Mouse (Mus musculus) liver, postnatal 0 days (tissue): Measurements from ENCODE around the gene Dock1.

Experiments
- CTCF ChIP-seq: sonication (generic); IDR thresholded peaks from 2 replicates; pipeline ENCODE4 v1.5.1; 2016; ENCODE audit warnings: antibody characterized with exemption, low read depth
- EP300 ChIP-seq: IDR thresholded peaks from 2 replicates; pipeline ENCODE4 v1.6.1; 2016; ENCODE audit warnings: antibody characterized with exemption, low read depth, mild to moderate bottlenecking

DNA sequence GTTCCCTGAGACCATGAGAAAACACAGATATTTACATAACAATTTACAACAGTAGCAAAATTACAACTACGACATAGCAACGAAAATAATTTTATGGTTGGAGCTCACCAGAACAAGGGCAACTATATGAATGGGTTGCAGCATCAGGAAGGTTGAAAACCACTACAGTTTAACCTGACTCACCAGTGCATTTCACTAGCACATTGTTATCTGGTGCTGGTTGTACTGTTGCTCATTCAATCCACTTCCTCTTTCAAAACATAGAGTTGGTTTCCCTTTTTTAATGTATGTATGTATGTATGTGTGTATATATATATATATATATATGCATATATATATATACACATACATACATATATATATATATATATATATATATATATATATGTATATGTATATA, 138.0 kb downstream of the Dock1 start:
- TF ChIP-seq CTCF, result no peak
- no peak for TF ChIP-seq EP300
